In the genomic region with DNA sequence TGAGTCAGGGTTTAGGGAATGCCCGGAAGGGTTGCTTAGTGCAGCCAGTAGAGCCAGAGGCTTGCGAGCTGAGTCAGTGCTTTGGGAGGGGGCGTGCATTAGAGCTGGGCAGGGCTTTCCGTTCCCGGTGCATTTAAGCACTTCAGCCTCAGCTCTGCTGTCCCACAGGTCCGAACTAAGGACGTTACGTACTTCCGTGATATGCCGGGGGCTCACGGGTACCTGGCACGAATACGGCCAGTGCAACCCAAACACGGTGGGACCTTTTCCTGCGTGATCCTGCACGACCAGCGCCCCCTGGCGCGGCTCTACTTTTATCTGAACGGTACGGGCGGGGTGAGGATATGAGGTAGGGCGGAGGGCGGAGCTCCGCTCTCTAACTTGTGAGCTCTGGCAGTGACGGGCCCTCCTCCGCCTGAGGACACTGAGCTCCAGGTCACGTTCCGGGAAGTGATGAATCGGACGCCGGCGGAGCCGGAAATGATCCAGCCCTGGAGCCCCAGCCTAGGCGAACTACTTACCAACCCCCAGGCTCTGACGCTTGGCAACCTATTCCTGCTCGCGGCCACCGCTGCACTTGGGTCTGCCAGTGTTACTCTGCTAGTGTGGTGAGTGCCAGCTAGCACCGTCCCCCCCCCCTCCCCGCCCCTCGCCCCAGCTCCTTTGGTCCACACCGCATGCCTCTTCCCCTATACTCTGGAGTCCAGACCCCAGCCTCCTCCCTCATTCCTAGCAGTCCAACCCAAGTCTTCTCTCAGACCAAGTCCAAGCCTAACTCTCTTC, we compare ENCODE assay signal across 8 mouse cellular contexts. TPM values are rescaled to one million over a fixed set of nuclear protein-coding genes. Genes with fewer than 3 reads are reported as not detected.
DNase-seq lines count a peak whose midpoint lies in the region; ATAC-seq lines count a peak whose summit lies in the region.

No protein-coding gene starts in this region.

- H3K9ac ChIP-seq in intestine, embryonic 14.5 days (ENCODE audit: low read length), result peak overlapping the region; percentile 52; the same call in 1 of the 2 replicates

- intact Hi-C loops in gastrocnemius, postnatal 14 days (cut with DNase I; ENCODE audit: low total_unique reads), result no loop called here
- intact Hi-C loops in left cerebral cortex, postnatal 14 days (cut with DNase I), result no loop called here

- DNase-seq in adrenal gland, adult (ENCODE audit: inconsistent age in 2 of 2, low spot score in 1 of 2), result peak; percentile 98 to 100
- peak; percentile 95 for DNase-seq in embryo, embryonic 10.5 days (ENCODE audit: low spot score)
- DNase-seq in gastrocnemius, postnatal 14 days, result peak; percentile 95
- DNase-seq in intestine, embryonic 14.5 days (ENCODE audit: low spot score), result peak; percentile 96
- peak; percentile 96 for DNase-seq in left cerebral cortex, postnatal 14 days (ENCODE audit: low spot score in 2 of 2)
- peak; percentile 92 for DNase-seq in mesoderm, embryonic 11.5 days (ENCODE audit: low read depth, low spot score)
- peak; percentile 97 to 98 for DNase-seq in right cerebral cortex, postnatal 36 days (ENCODE audit: low spot score in 2 of 2)
- DNase-seq in yolk sac, embryonic 10.5 days (ENCODE audit: low spot score), result peak; percentile 94

- peak; percentile 97 for ATAC-seq in intestine, embryonic 14.5 days (replicated peaks; ENCODE audit: low FRiP score, low TSS enrichment, low read depth)

- H3K9me3 ChIP-seq in intestine, embryonic 14.5 days (ENCODE audit: control insufficient read depth, low read length), result no peaks in the 10 kb centered on the region

- H3K27ac ChIP-seq in intestine, embryonic 14.5 days (ENCODE audit: low read depth), result peak overlapping the region; percentile 75

- H3K27me3 ChIP-seq in intestine, embryonic 14.5 days (replicated peaks; ENCODE audit: control insufficient read depth, insufficient read depth, low read length), result no peaks in the 10 kb centered on the region

- under 1% methylated on average over 43 of the region's 43 CpGs for WGBS in intestine, embryonic 14.5 days

- peaks cover 48% of the 10 kb centered on the region for H3K4me1 ChIP-seq in intestine, embryonic 14.5 days (replicated peaks; ENCODE audit: control insufficient read depth, insufficient read depth, low read length)

- H3K4me2 ChIP-seq in intestine, embryonic 14.5 days (ENCODE audit: low read length), result peak overlapping the region; percentile 44

- peaks cover 70% of the 10 kb centered on the region for H3K36me3 ChIP-seq in intestine, embryonic 14.5 days (ENCODE audit: control insufficient read depth, insufficient read depth, low read length)

- peak overlapping the region; percentile 34 for H3K4me3 ChIP-seq in intestine, embryonic 14.5 days (ENCODE audit: low read depth, low read length)

RNA-seq across cellular contexts. Expression of a gene that starts 11.2 kb away (rescaled TPM):
- 1 to 10 TPM; 6.8 to 9.1 TPM for total RNA-seq in gastrocnemius, postnatal 14 days (2021)
- polyA plus RNA-seq in intestine, embryonic 14.5 days (2014; fragmentation: Nextera tagmentation; extraction: Ambion mirVana), result 27.0 and 30.3 TPM in 2 replicates
- total RNA-seq in left cerebral cortex, postnatal 14 days (2021), result 10 to 100 TPM; 76.9 to 80.9 TPM

RNA-seq across cellular contexts. Expression of a gene that starts 16.9 kb away (rescaled TPM):
- under 1 TPM in 1 of 2 experiments, not detected in 1; 0.09 TPM for total RNA-seq in gastrocnemius, postnatal 14 days (2021)
- 1.8 TPM in 2 replicates for polyA plus RNA-seq in intestine, embryonic 14.5 days (2014; fragmentation: Nextera tagmentation; extraction: Ambion mirVana)
- under 1 TPM; 0.26 to 0.32 TPM for total RNA-seq in left cerebral cortex, postnatal 14 days (2021)

RNA-seq across cellular contexts. Expression of a gene that starts 45.6 kb away (rescaled TPM):
- total RNA-seq in gastrocnemius, postnatal 14 days (2021), result not detected
- polyA plus RNA-seq in intestine, embryonic 14.5 days (2014; fragmentation: Nextera tagmentation; extraction: Ambion mirVana), result 0.13 TPM in 1 of 2 replicates, not detected in the other
- total RNA-seq in left cerebral cortex, postnatal 14 days (2021), result not detected

RNA-seq across cellular contexts. Expression of a gene that starts 49.5 kb away (rescaled TPM):
- total RNA-seq in gastrocnemius, postnatal 14 days (2021), result not detected
- polyA plus RNA-seq in intestine, embryonic 14.5 days (2014; fragmentation: Nextera tagmentation; extraction: Ambion mirVana), result 0.38 TPM in 1 of 2 replicates, not detected in the other
- total RNA-seq in left cerebral cortex, postnatal 14 days (2021), result not detected

RNA-seq across cellular contexts. Expression of a gene that starts 49.5 kb away (rescaled TPM):
- total RNA-seq in gastrocnemius, postnatal 14 days (2021), result not detected
- polyA plus RNA-seq in intestine, embryonic 14.5 days (2014; fragmentation: Nextera tagmentation; extraction: Ambion mirVana), result not detected in 2 replicates
- total RNA-seq in left cerebral cortex, postnatal 14 days (2021), result not detected

Comparison
In these comparisons a context has a peak if more than half of its experiments do, and no peak if none do; other contexts are left out.
1. Peak in every context shown above with its lines: DNase-seq, ATAC-seq, H3K4me3 ChIP-seq and H3K27ac ChIP-seq.
2. RNA of a gene that starts 11.2 kb away (total RNA-seq): 76.9 to 80.9 TPM in left cerebral cortex, postnatal 14 days; 6.8 to 9.1 TPM in gastrocnemius, postnatal 14 days; every median in the first group is over 4 times any median in the second.